Mouse (Mus musculus) urinary bladder, postnatal 36 days (tissue): ENCODE data around the gene Meiob.

Experiments used
- DNase-seq, 2 experiments: peaks; one replicate each; pipeline ENCODE4 v3.0.0; 2022; ENCODE audit warnings: low spot score in 2 of 2, mixed read lengths in 1 of 2

The Meiob gene

DNA sequence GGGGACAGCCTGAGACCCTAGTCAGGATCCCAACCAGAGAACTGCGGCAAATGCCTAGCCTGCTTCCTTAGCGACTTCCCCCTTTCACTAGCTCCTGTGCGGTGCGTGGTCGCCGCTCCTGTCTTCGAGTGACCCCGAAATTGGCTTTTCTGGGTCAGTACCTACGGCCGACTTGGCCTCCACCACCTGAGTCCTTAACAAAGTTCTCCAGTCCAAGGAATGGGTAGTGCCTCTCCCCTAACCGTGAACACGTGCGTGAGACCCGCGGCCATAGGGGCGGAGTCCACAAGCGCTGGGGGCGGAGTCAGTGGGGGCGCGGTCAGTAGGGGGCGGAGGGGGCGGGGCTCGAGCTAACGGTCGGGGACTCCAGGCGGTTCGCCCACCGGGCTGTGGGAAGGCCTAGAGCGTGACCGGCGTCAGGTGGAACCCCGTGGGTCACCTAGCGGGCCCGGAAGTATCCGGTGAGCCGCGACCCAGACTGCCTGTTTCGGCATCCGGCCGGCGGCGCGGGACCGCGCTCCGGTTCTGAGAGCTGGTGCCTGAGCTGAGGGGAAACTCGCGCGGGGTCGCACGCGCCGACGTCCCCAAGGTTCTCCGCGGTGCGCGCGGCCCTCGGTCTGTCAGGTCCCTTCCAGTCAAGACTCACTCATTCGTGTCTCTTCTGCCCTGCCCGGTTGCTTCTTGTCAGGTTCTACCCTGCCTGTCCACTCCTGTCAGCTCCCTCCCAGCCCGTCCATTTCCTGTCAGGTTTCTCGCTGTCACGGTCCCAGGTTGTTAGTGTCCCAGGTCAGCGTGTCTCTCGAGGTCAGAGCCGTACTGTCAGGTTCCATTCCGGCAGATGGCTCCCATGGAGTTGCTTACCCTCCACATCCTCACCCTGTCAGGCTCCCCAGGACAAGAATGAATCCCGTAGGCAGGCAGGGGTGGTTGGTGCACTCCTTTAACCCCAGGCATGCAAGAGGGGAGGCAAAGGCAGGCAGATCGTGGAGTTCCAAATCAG lies at the start of gene Meiob:
Gene Meiob (plus strand): TSS at position 338 of the 1,000 bp plus-strand sequence.
- peak; percentile 32 to 57 for DNase-seq

- DNase-seq, result no peak
These were observed 46.7 kb upstream of the Meiob start for GRCm38 (mm10) chr17:24757394-24757793.

DNA sequence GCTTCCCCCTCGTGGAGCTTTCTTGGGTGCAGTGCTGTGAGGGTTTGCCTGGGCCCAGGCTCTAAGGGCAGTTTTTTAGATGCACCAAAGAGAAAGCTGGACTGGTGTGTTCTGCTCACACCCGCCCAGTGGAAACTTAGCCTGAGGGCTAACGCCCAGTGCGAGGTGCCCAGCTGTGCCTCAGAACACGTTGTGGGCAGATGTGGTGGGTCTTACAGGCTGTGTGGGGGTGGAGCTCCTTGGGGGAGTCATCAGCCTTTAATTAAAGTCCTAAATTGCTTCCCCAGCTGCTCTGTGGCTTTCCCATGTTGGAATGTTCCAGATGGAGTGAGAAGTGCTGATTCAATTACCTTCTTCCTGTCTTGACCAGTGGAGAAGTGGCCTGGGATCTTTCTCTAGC lies 43.0 kb upstream of the Meiob start:
- DNase-seq, result no peak

DNA sequence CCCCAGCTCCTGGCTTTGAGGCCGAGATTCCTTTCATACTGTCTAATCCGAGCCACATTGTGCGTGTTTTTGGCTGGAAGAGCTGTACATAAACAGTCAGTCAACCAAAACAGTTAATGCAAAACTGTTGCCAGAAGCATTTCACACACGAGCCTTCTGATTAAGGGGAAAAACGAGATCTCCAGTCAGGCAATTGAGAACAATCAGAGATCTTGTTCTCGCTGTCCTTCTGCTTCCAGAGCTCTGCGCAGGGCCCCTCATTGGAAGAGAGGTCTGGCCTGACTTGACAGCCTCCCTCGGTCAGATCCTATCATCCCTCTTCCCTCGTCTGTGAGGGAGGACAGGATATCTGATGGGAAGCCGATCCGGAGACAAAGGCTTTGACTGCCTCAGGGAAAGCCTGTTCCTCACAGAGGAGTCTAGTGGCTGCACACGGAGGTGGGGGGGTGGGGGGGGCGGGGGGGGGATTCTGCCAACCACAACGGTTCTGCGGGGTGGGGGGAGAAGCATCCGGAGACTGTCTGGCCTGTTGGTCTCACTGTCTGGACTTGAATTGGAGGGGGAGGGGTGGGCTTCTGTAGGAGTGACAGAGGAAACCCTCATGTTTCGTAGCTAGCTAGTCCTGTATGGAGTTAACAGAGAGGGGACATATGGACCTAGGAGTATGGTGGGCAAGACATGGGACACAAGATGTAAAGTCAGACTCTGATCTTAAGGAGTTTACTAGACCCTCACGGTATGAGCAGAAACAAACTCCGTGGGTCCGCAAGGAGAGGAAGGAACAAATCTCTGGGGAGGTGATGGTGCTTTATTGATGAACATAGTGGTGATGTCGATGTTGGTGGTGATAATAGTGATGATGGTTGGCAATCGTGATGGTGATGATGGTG lies 38.8 kb upstream of the Meiob start:
- DNase-seq, result no peak

- DNase-seq, result no peak
These were observed 37.7 kb upstream of the Meiob start for GRCm38 (mm10) chr17:24766266-24766875.

GRCm38 (mm10) chr17:24769146-24769545 lies 34.9 kb upstream of the Meiob start:
- DNase-seq, result no peak

DNA sequence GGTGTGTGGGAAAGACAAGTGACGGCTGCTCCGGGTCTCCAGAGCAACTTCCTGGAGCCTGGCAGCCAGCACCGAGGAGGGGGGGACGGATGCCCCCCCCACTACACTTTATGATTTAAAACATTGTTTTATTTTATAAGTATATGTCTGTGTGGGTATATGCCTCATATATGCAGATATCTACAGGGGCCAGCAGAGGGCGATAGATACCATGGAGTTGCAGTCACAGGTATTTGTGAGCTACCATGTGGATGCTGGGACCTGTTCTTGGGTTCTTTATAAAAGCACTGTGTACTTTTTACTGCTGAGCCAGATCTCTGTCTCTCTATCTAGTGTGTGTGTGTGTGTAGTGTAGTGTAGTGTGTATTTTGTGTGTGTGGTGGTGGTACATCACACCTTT lies 30.8 kb upstream of the Meiob start:
- no peak for DNase-seq

- no peak for DNase-seq
These were observed 28.9 kb upstream of the Meiob start for GRCm38 (mm10) chr17:24775173-24775572.

GRCm38 (mm10) chr17:24777073-24777472 lies 27.0 kb upstream of the Meiob start:
- DNase-seq, result no peak

- DNase-seq, result no peak
These were observed 23.3 kb upstream of the Meiob start for GRCm38 (mm10) chr17:24780821-24781220.

DNA sequence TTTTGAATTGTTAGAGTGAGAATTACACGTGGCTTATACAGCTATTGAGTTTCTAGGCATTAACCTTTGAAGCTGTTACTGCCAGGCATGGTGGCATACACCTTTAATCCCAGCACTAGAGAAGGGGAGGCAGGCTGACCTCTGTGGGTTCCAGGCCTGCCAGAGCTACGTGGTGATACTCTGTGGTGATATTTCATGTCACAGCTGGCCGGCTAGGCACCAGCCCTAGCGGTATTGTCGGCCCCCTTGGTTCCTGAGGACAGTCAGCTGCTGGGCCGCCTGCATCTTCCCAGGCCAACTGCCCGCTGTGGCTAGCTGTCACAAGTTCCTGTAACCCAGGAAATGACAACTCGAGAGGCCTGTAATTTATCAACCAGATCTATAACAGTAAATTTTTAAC lies 11.9 kb upstream of the Meiob start:
- no peak for DNase-seq

- no peak for DNase-seq
These were observed 9.3 kb upstream of the Meiob start for GRCm38 (mm10) chr17:24794791-24795190.

DNA sequence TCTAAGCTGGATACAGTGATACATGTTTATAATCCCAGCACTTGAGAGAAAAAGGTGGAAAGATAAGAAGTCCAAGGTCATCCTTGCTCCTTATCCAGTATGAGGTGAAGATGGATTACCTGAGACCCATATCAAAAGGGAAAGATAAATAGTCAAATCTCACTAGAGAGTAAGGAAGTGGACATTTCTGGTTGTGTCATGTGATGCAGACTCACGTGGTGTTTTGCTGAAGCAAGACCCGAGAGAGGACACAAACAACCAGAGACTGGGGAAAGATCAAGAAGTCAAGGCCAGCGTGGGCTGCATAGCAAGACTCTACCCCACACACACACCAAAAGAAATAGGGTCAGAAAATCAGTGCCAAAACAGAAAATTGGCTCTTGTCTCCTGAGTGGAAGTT lies 7.1 kb upstream of the Meiob start:
- no peak for DNase-seq

GRCm38 (mm10) chr17:24798229-24798628 lies 5.9 kb upstream of the Meiob start:
- DNase-seq, result no peak

GRCm38 (mm10) chr17:24799476-24799875 lies 4.6 kb upstream of the Meiob start:
- no peak for DNase-seq

DNA sequence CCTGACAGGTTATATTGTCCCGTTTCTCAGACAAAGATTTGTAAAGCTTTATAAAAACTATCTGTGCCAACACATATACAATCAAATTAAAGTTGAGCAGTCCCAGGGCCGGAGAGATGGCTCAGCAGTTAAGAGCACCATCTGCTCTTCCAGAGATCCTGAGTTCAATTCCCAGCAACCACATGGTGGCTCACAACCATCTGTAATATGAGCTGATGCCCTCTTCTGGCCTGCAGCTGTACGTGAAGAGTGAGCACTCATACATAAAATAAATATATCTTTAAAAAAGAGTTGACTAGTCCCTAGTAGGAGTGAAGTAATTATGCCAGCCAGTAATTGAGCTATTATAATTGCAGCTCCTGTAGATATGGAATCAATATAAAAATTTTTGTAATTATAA lies 3.6 kb upstream of the Meiob start:
- DNase-seq, result no peak

DNA sequence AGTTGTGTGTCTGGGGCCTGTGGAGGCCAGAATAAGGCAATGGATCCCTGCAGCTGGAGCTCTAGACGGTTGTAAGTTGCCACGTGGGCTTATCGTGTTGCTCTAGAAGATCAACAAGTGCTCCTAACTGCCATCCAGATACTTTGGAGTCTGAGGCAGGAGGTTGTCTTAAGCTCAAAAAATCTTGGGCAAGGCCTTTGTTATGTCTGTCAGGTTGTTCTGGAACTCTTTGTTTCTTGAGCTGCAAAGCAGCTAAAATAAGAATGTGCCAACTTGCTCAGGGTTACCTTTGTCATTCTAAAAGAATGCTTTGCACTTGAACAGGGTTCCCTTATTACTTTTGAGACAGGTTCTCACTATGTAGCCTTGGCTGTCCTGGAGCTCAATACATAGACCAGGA lies 7.1 kb downstream of the Meiob start:
- DNase-seq, result no peak

- DNase-seq, result no peak
These were observed 8.1 kb downstream of the Meiob start for GRCm38 (mm10) chr17:24812215-24812614.

- no peak for DNase-seq
These were observed 11.2 kb downstream of the Meiob start for GRCm38 (mm10) chr17:24815256-24815655.

DNA sequence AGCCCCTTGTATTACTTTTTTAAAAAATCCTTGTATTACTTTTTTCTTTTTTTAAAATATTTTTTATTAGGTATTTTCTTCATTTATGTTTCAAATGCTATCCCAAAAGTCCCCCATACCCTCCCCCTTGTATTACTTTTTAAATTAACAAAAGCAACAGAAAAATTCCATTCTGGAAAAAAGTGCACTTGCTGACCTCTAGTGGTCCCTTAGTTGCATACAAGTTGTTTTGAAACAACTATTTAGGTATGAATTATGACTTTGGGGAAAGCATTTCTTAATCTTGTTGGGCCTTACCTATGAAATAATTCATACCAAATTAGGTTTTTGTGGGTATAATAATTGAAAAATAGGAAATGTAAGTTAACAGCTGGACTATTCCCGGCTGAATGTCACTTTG lies 13.4 kb downstream of the Meiob start:
- no peak for DNase-seq

- no peak for DNase-seq
These were observed 14.1 kb downstream of the Meiob start for GRCm38 (mm10) chr17:24818172-24818571.

DNA sequence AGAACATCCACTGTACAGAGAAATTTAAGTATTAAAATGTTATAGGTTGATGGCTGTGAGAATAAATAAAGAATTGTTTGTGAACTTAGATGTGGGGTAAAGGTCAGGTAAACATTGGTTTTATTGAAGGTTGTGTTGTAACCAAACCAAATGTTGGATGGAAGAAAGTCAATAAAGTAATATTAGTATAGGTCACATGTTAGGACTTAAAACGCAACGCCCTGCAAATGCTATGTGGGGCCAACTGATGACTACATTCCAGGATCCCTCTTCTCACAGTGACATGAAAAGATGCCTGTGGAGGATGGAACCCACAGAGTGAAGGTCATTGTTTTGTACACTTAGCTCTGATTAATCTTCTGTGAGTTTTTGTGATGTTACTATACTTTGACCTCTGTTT lies 15.4 kb downstream of the Meiob start:
- no peak for DNase-seq
